Mouse (Mus musculus): ENCODE measurements at regions not wholly inside any gene's neighbourhood (a gene's known extent, or its start where the extent isn't known, plus 50 kb on each side); places are given as distances from the start of the nearest gene placed in this dataset.

DNA sequence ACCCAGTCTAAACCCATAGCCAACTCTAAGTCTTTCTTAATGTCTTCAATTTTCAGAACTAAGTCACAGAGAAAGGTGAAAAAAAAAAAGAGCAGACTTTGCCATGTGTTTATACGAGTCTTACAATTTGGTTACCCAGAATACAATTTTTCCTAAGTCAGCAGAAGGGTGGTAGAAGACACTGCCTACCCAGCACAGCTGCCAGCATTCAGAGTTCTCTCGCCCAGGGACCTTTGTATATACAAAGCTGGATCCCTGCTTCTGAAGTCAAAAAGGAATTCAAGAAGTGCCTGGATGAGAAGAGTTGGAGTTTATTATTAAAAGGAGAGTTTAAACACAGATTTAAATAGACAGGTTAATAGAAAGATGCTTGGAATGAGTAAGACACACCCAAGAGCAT lies 143.2 kb upstream of the Mylip start:
- DNase-seq (ENCODE audit: extremely low read depth) = no peak
- Histone ChIP-seq H3K9me3 (replicated peaks; ENCODE audit: low read length) (no peaks in the 10 kb centered on the region), H3K4me1 (ENCODE audit: control insufficient read depth in 1 of 2, insufficient read depth in 2 of 2) (no peaks in the 10 kb centered on the region), H3K36me3 (replicated peaks in 1 of 2; ENCODE audit: control insufficient read depth in 1 of 2, insufficient read depth in 1 of 2, low read length in 1 of 2) (no peaks in the 10 kb centered on the region), H3K4me3 (replicated peaks in 1 of 3; ENCODE audit: low read depth in 2 of 3, low read length in 2 of 3, poor library complexity in 1 of 3) (no peak overlapping the region), H3K27ac (ENCODE audit: insufficient read depth, low read depth) (no peak overlapping the region), H3K27me3 (replicated peaks) (no peaks in the 10 kb centered on the region), H3K79me2 (replicated peaks; ENCODE audit: control insufficient read depth, extremely low read depth, insufficient read depth, poor library complexity, severe bottlenecking) (no peaks in the 10 kb centered on the region), H3K9ac (ENCODE audit: insufficient read depth, low read depth) (no peak overlapping the region), H3K4me2 (ENCODE audit: insufficient read depth, low read depth, poor library complexity, severe bottlenecking) (no peak overlapping the region)
- TF ChIP-seq MAX (IDR thresholded peaks at IDR 0.05; ENCODE audit: low read length) (no peak), ZNF384 (IDR thresholded peaks at IDR 0.05; ENCODE audit: low read depth, low read length) (no peak), BHLHE40 (IDR thresholded peaks at IDR 0.05; ENCODE audit: low read depth, low read length) (no peak), MAZ (IDR thresholded peaks at IDR 0.05; ENCODE audit: low read depth, low read length) (no peak)
- in situ Hi-C loops (cut with MboI; ENCODE audit: low pct_ligation_motif_present, low pct_unique_long_range_greater_than_20kb, low sequenced_read_pairs) = no loop called here
- dilution Hi-C loops (cut with MboI; ENCODE audit: extremely low pct_ligation_motif_present, extremely low pct_unique_long_range_greater_than_20kb, low sequenced_read_pairs) = no loop called here

GRCm38 (mm10) chr13:45250028-45250427 lies 139.5 kb upstream of the Mylip start:
- no peaks in the 10 kb centered on the region for H3K9me3 ChIP-seq (replicated peaks; ENCODE audit: low read length)
- no peak for DNase-seq (ENCODE audit: extremely low read depth)
- no peaks in the 10 kb centered on the region for H3K4me1 ChIP-seq (ENCODE audit: control insufficient read depth in 1 of 2, insufficient read depth in 2 of 2)
- no peaks in the 10 kb centered on the region for H3K27me3 ChIP-seq (replicated peaks)
- dilution Hi-C loops (cut with MboI; ENCODE audit: extremely low pct_ligation_motif_present, extremely low pct_unique_long_range_greater_than_20kb, low sequenced_read_pairs) = no loop called here
- H3K4me3 ChIP-seq (replicated peaks in 1 of 3; ENCODE audit: low read depth in 2 of 3, low read length in 2 of 3, poor library complexity in 1 of 3) = no peak overlapping the region
- H3K36me3 ChIP-seq (replicated peaks in 1 of 2; ENCODE audit: control insufficient read depth in 1 of 2, insufficient read depth in 1 of 2, low read length in 1 of 2) = no peaks in the 10 kb centered on the region
- H3K27ac ChIP-seq (ENCODE audit: insufficient read depth, low read depth) = no peak overlapping the region
- no peak overlapping the region for H3K9ac ChIP-seq (ENCODE audit: insufficient read depth, low read depth)
- in situ Hi-C loops (cut with MboI; ENCODE audit: low pct_ligation_motif_present, low pct_unique_long_range_greater_than_20kb, low sequenced_read_pairs) = no loop called here
- no peak overlapping the region for H3K4me2 ChIP-seq (ENCODE audit: insufficient read depth, low read depth, poor library complexity, severe bottlenecking)
- no peaks in the 10 kb centered on the region for H3K79me2 ChIP-seq (replicated peaks; ENCODE audit: control insufficient read depth, extremely low read depth, insufficient read depth, poor library complexity, severe bottlenecking)
- no peak for TF ChIP-seq NELFE (IDR thresholded peaks at IDR 0.05; ENCODE audit: low read depth, low read length)

GRCm38 (mm10) chr13:45251068-45251467 lies 138.5 kb upstream of the Mylip start:
- no peak for DNase-seq (ENCODE audit: extremely low read depth)
- no peaks in the 10 kb centered on the region for H3K79me2 ChIP-seq (replicated peaks; ENCODE audit: control insufficient read depth, extremely low read depth, insufficient read depth, poor library complexity, severe bottlenecking)
- TF ChIP-seq RCOR1 (conservative IDR thresholded peaks at IDR 0.05; ENCODE audit: low read depth, low read length) (no peak), TCF12 (IDR thresholded peaks at IDR 0.05; ENCODE audit: low read depth, low read length) (no peak), POLR2AphosphoS2 (IDR thresholded peaks at IDR 0.05; ENCODE audit: low read depth, low read length) (no peak), JUND (conservative IDR thresholded peaks at IDR 0.05; ENCODE audit: low read depth, low read length) (no peak), USF1 (IDR thresholded peaks at IDR 0.05; ENCODE audit: low read depth, low read length) (no peak), PAX5 (IDR thresholded peaks at IDR 0.05; ENCODE audit: low read length) (no peak), JUN (IDR thresholded peaks at IDR 0.05; ENCODE audit: insufficient read depth, low read depth, low read length) (no peak), MYC (IDR thresholded peaks at IDR 0.05; ENCODE audit: low read depth, low read length) (no peak)
- H3K4me2 ChIP-seq (ENCODE audit: insufficient read depth, low read depth, poor library complexity, severe bottlenecking) = no peak overlapping the region
- H3K36me3 ChIP-seq (replicated peaks in 1 of 2; ENCODE audit: control insufficient read depth in 1 of 2, insufficient read depth in 1 of 2, low read length in 1 of 2) = no peaks in the 10 kb centered on the region
- no peaks in the 10 kb centered on the region for H3K4me1 ChIP-seq (ENCODE audit: control insufficient read depth in 1 of 2, insufficient read depth in 2 of 2)
- H3K27ac ChIP-seq (ENCODE audit: insufficient read depth, low read depth) = no peak overlapping the region
- no peaks in the 10 kb centered on the region for H3K27me3 ChIP-seq (replicated peaks)
- no peaks in the 10 kb centered on the region for H3K9me3 ChIP-seq (replicated peaks; ENCODE audit: low read length)
- no peak overlapping the region for H3K4me3 ChIP-seq (replicated peaks in 1 of 3; ENCODE audit: low read depth in 2 of 3, low read length in 2 of 3, poor library complexity in 1 of 3)
- H3K9ac ChIP-seq (ENCODE audit: insufficient read depth, low read depth) = no peak overlapping the region
- dilution Hi-C loops (cut with MboI; ENCODE audit: extremely low pct_ligation_motif_present, extremely low pct_unique_long_range_greater_than_20kb, low sequenced_read_pairs) (no loop called here), in situ Hi-C loops (cut with MboI; ENCODE audit: low pct_ligation_motif_present, low pct_unique_long_range_greater_than_20kb, low sequenced_read_pairs) (no loop called here)

Measured in CH12.LX (cell line).